Mouse (Mus musculus) lung, adult 2 months (tissue): ENCODE measurements at regions not wholly inside any gene's neighbourhood (a gene's known extent, or its start where the extent isn't known, plus 50 kb on each side); places are given as distances from the start of the nearest gene placed in this dataset.

ENCODE experiments used
- CTCF ChIP-seq: fragments of 200-500 bp; IDR thresholded peaks from 2 replicates; pipeline ENCODE4 v1.5.1; 2011; ENCODE audit warnings: mild to moderate bottlenecking, low read length, control low read depth; ENCODE audit not compliant: insufficient read depth
- POLR2A ChIP-seq: fragments of 200-500 bp; IDR thresholded peaks from 2 replicates; pipeline ENCODE4 v1.6.1; 2011; ENCODE audit warnings: low read depth, mild to moderate bottlenecking, control low read depth, low read length, borderline replicate concordance; ENCODE audit errors: extremely low read depth

- TF ChIP-seq POLR2A, result no peak
- TF ChIP-seq CTCF, result no peak
Observed at GRCm38 (mm10) chr3:78932975-78933374, 353.3 kb downstream of the Rapgef2 start.
